Mouse (Mus musculus): ENCODE results near the gene Zdhhc20.
A peak's percentile ranks its signal among the peaks of the same experiment; 100 is the strongest.
"Not testable (repeated sequence)": the region's sequence is repeated elsewhere in the genome, so short reads cannot be mapped to it uniquely, and the experiment has no call there.

Gene Zdhhc20

DNA sequence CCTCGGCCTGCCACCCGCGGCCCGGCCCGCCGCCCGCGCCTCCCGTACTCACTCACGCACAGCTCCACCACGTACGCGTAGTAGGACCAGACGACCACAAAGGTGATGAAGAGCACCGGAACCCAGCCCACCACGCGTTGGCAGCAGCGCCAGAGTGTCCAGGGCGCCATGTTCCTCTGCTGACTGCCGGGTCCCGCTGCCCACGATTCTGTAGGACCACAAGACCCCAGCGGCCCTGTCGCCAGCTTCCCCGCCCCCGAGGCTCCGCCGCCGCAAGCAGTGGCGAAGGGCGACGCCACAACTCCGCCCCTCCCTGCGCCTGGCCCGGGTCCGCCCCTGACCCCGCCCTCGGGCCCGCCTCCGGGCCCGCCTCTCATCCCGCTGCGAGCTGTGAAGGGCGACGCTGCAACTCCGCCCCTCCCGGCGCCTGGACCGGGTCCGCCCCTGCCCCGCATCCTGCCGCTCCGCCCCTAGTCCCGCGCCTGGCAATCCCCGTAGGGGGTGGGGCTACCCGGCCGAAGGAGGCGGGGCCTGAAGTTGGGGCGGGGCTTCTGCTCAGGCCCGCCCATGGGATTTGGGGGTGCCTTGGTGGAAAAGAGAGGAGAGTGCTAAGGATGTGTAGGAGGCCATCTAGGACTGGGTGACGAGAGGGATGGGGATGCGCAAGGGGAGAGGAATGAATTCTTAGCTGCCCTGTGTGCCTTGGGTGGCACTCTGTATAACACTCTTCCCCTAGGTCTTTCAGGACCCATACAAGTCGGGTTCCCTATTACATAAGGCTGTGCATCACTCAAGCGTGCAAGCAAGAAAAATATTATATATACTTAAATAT lies at the start of gene Zdhhc20:
Gene Zdhhc20 (minus strand): TSS at position 266 of the 832 bp plus-strand sequence.
- peak; percentile 95 to 97 for DNase-seq (ENCODE audit: low spot score in 2 of 2)

DNA sequence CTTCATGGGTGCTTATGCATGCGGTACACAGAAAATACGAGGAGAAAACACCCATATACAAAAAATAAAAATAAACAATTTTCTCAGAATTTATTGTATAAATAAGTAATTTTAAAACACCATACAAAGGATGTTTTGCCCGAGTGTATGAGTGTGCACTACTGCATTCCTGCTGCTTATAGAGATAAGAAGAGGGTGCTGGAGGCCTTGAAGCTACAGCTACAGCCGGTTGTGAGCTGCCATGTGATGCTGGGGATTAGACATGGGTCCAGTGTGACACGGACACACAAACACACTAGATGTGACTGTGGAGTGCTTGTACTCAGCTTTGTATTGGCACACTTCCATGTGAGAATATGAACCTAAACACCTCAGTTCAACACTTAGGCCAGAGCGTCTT lies 47.2 kb upstream of the Zdhhc20 start:
- DNase-seq (ENCODE audit: low spot score in 2 of 2) = no peak

DNA sequence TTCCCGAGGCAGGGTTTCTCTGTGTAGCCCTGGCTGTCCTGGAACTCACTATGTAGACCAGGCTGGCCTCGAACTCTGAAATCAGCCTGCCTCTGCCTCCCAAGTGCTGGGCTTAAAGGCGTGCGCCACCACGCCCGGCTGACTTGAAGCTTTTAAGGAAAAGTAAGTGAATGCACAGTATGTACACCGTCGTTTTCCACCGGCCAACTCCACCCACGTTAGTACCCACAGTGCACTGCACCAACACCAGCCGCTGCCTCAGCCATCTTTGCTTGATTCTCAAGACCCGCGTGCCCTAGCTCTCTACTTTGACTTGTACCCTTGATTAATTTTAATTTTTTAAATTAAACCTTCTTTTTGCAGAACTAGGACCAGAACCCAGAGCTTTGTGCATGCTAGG lies 44.6 kb upstream of the Zdhhc20 start:
- DNase-seq (ENCODE audit: low spot score in 2 of 2) = no peak

DNA sequence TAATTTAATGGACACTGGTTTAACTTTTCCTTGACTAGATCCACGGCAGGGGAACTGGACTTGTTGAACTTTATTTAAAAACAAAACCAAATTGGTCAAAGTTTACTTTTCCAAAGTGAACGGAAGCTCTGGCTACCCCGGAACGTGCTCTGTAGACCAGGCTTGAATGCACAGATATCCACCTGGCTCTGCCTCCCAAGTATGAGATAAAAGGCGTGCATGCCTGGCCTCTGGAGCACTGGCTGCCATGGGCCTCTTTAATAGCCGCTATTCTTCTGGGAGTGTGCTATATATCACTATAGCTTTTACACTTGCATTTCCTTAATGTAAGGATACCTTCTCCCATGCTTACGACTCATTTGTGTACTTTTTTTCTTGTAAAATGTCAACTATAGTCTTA lies 43.5 kb upstream of the Zdhhc20 start:
- DNase-seq (ENCODE audit: low spot score in 2 of 2) = no peak

DNA sequence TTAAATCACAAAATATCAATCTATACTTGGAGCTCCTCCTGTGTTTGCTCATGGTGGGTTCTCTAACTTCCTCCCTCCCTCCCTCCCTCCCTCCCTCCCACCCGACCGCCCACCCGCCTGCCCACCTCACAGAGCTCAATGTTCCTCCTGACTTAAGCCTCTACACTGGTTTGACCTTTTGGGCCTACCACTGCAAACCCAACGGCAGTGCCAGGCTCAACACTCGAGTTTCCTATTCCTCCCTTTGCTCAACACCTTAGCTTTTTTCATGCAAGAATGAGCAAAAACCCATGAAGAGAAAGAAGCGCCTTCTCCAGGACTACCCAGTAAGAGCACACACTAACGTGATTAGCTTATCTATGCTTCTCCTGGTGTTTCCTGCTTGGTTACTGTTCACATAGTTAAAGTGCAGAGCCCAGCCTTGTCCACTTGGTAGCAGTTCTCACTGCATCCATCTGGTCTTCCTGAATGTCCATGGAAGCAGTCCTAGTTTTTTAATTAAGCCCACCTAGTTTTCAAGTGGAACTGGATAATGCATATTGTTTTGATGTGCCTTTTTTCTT lies 42.9 kb upstream of the Zdhhc20 start:
- no peak for DNase-seq (ENCODE audit: low spot score in 2 of 2)

DNA sequence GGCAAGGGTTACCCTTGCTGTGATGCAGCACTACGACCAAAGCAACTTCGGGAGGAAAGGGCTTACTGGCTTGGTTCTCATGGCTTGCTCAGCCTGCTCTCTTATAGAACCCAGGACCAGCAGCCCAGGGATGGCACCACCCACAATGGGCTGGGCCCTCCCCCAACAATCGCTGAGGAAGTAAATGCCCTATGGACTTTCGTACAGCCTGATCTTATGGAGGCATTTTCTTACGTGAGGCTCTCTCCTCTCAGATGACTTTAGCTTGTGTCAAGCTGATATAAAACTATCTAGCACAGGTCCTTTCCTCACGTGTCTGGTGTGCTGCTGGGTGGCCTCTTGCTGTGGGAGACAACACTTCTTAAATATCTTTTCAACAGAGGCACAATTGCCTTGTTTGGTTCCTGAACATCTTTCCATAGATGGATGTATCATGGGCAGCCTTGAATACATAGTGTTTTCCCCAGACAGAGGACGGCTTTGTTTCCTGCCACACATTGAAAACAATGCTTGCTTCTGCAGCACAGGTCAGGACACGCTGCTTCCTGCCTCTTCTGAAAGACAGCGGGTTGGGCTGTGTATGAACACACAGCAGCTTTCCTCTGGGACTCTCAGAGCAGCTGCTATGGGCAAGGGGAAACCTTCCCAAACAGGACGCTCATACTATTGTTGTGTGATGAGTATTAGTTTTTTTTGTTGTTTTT lies 31.5 kb upstream of the Zdhhc20 start:
- DNase-seq (ENCODE audit: low spot score in 2 of 2) = no peak

DNA sequence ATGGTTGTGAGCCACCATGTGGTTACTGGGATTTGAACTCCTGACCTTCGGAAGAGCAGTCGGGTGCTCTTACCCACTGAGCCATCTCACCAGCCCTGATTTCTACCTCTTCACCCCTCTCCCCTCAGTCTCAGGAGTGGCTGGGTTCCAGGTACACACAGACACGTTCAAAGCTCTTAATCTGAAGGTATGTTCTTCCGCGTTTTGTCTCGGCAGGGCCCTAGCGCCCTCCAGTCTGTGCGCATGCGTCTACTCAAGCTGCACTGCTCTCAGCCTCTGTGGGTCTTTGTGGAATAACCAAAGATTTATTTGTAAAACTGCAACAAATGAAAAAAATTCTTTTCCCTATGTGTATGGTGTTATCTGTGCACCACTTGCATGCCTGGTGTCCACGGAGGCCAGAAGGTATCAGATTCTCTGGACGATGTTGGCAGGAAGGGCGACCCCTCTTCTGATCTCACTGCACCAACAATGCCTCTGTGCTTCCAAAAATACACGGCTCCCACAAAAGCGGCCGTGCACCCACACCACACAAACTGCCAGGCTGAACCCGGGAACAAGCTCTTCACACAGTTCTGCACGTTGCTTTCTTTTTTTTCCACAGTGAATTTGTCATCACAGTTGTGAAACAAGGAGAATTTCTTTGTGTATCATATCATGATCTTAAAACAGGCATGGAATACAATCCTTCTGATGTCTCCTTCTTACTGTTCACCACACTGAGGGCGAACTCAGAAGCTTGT lies 30.7 kb upstream of the Zdhhc20 start:
- no peak for DNase-seq (ENCODE audit: low spot score in 2 of 2)

DNA sequence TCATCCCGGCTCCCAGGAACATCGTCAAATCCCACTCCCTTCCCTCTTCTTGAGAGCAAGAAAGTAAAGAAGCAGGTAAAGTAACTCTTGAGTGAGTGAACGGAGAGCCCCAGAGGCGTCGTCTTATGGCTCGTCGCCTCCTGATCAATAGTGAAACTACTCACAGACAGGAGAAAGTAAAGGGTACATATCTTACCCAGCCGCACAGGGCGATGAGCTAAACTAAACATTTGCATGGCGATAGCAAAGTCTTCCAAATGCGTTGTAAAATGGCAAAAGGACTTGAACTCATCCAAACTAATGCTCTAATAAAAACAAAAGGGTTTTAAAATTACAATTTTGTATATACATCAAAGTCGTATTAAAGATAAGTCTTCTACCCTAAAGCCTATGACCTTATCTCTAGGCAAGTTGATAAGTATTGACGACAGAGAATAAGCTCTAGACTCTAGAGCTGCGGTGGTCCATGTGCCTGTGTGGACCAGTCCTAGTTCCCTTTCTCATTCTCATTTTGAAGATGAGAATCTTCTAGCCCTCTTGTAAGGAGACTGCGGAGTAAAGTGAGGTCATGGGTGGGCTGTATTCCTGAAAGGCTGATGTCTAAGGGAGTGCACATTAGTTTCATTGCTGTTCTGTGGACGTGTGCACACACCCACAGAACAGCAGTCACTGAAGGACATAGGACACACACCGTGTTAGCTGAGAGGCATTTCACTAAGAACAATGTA lies 29.2 kb upstream of the Zdhhc20 start:
- no peak for DNase-seq (ENCODE audit: low spot score in 2 of 2)

DNA sequence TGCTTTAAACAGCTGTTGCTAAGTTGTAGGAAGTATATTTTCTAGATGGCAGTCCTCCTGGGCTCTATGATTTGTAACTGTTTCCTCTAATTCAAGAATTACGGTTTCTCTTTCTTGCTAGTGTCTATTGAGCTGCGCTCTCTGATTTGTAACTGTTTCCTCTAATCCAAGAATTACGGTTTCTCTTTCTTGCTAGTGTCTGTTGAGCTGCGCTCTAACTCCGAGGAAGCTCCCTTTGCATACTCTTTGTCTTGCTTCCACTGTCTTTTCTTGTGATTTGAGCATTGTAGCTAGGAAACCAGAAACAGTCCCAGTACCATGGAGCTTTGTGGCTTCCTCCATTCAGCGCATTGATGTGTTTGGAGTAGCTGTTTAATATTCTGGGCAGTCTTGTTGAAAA lies 25.3 kb upstream of the Zdhhc20 start:
- DNase-seq (ENCODE audit: low spot score in 2 of 2) = no peak

DNA sequence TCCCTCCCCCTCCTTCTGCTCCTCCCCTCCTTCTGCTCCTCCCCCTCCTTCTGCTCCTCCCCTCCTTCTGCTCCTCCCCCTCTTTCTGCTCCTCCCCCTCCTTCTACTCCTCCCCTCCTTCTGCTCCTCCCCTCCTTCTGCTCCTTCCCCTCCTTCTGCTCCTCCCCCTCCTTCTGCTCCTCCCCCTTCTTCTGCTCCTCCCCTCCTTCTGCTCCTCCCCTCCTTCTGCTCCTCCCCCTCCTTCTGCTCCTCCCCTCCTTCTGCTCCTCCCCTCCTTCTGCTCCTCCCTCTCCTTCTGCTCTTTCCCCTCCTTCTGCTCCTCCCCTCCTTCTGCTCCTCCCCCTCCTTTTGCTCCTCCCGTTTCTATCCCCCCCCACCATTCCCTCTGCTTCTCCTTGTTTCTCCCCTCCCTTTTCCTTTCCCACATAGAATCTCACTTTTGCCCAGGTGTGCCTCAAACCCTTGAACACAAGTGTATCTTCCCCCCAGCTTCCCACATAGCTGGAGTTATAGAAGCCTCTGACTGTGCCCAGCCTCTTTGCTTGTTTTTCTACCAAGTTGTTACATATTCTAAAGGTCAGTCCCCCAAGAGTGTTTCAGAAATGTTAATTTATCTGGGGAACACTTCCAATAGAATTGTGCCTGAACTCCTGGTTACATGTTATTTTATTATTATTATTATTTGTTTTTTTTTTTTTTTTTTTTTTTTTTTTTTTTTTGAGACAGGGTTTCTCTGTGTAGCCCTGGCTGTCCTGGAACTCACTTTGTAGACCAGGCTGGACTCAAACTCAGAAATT lies 22.3 kb upstream of the Zdhhc20 start:
- DNase-seq (ENCODE audit: low spot score in 2 of 2) = not testable (repeated sequence)

DNA sequence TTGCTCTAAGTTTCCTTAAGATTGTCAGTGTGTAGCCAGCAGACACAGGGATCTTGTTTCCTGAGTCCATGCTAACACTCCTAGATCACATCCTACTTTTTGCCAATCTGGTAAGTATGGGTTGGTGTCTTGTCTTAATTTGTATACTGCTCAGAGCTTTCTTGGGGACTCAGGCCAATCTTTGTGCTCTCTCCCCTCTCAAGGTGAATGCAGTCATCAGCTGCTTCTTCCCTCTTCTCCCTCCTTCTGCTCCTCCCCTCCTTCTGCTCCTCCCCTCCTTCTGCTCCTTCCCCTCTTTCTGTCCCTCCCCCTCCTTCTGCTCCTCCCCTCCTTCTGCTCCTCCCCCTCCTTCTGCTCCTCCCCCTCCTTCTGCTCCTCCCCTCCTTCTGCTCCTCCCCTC lies 21.7 kb upstream of the Zdhhc20 start:
- not testable (repeated sequence) for DNase-seq (ENCODE audit: low spot score in 2 of 2)

DNA sequence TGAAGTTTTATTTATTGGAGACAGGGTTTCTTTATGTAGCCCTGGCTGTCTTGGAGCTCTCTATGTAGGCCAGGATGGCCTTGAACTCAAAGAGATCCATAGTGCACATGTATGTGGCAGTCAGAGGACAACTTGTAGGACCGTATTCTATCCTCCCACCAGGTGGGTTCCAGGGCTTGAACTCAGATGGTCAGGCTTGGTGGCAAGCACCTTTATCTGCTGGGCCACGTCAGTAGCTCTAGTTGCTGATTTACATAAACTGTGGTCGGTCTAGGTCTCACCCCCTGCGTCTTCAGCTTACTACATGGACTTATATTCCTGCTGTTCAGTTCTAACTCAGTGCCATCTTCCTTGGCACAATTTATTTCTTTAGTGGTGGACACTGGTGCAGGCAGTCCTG lies 21.2 kb upstream of the Zdhhc20 start:
- DNase-seq (ENCODE audit: low spot score in 2 of 2) = no peak

DNA sequence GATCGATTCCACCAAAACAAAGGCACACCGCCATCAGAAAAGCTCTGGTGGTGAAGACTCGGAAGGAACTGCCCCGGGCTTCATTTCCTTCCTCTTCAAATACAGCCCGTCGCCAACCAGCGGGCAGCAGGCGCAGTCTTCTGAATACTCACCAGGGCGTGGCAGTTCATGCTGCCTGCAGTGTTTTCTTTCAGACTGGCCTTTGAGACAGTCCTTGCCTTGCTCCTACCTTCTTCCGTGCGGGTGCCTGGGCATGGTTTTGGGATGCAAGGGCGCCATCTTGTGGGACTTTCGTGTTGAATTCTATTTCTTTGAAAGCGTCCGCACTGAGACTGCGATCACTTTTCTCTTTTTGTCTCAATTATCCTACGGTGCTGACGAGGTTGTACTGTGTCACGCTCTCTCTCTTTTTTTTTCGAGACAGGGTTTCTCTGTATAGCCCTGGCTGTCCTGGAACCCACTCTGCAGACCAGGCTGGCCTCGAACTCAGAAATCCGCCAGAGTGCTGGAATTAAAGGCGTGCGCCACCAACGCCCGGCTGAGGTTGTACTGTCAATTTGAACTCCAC lies 20.5 kb upstream of the Zdhhc20 start:
- DNase-seq (ENCODE audit: low spot score in 2 of 2) = peak; percentile 84 to 92

DNA sequence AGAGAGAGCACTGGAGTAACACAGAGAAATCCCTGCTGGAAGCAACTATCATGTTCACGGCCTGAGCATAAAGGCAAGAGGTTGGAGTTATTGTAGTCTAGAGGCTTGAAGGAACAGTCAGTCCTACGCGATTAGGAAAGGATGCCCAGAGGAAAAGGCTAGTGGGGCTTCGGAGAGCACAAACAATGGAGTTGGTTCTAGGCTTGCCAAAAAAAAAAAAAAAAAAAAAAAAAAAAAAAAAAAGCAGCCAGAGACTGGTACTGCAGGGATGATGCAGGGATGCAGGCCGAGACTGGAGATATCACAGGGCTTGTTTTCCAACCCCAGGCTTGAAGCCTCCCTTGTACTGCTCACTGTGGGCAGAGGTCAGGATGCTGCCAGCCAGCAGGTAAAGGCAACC lies 19.2 kb upstream of the Zdhhc20 start:
- DNase-seq (ENCODE audit: low spot score in 2 of 2) = no peak

DNA sequence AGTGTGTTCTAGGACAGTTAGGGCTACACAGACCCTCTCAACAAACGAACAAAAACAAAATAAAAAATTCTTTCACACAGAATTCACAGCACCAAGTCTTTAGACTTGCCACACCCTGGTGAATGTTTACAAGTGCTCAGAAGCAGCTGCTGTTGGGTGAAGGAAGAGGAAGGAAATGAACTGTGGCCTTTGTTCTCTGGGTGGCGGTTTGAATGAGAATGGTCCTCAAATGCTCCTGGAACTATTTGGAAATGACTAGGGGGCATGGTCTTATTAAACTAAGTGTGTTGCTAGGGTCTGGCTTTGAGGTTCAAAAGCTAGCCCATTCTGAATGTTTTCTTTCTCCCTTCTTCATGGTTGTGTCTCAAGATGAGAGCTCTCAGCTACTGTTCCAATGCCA lies 18.4 kb upstream of the Zdhhc20 start:
- DNase-seq (ENCODE audit: low spot score in 2 of 2) = peak in 1 of 2 experiments; percentile 29

DNA sequence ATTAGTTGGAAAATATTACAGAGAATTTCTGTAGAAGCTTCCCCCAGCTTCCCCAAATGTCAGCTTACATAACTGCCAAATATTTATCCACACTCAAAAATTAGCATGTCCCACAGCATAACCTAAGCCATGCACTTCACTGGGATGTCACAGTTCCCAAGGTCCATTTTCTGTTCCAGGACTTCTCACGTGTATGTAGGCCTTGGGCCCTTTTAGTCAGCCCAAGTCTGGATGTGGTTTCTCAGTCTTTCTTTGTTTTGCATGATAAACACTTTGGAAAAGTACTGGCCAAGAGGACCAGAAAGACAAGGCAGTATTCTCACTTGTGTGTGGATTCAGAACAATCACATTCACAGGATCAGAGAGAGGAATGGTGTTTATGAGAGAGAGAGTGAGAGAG lies 11.9 kb upstream of the Zdhhc20 start:
- DNase-seq (ENCODE audit: low spot score in 2 of 2) = no peak

DNA sequence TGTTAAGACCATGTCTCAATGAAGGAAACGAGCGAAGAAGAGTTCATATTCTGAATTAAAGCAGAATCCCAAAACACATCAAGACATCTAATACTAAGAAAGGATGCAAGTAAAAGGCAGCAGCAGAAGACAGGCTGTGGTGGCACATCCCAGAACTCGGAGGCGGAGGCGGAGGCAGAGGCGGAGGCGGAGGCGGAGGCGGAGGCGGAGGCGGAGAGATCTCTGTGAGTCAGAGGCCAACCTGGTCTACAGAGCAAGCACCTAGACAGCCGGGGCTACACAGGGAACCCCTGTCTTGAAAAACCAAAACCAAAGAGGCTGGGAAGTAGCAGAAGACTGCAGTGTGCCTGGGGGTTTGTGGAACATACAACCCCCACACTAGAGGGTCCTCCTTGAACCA lies 6.8 kb upstream of the Zdhhc20 start:
- no peak for DNase-seq (ENCODE audit: low spot score in 2 of 2)

DNA sequence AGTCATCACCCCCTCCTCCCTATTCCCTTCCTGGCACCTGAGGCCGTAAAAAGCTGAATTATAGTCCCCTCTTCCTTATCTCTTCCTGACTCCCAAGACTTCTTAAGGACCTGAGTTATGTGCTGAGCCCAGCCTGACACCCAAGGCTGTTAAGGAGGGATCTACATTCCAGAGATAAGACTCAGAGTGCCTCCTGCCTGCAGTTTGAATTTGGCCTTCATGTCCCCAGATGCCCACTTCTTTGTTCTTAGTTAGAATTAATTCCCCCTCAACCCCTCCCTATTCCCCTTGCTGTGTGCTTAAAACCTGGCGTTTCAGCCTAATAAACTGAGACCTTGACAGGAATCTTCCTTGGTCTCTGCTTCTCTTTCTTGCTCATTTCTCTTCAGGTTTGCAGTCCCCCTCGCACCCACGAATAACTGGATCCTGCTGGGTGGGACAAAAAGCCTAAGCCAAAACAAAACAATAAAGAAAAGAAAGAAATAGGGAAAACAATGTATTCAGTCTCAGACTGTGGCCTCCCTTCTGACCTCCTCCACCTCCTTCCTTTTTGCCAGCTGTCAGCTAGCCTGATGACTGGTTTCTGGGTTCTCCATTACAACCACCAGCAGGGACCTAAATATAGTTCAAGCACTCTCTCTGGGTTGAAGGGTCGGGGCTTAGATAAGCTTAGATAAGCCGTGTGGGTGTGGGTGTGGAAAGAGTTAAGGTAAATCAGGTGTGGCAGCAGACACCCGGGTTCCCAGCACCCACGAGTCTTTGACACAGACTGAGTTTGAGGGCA lies 6.2 kb upstream of the Zdhhc20 start:
- DNase-seq (ENCODE audit: low spot score in 2 of 2) = not testable (repeated sequence)

DNA sequence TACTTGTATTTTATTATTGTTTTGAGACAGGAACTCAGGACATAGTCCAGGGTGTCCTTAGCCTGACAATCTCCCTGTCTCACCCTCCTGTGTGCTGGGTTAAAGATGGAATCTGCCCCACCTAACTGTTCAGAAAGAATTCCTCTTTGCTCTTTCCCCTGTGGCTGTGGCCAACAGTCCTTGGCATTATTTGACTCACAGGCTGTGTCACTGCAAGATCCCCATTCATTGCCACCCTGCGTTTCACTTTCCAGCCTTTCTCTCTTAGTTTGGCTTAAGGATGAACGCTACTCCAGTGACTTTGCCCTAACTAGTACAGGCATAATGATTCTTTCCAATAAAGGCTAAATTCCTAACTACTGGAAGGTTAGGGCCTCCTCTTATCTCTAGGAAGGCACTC lies 4.3 kb upstream of the Zdhhc20 start:
- DNase-seq (ENCODE audit: low spot score in 2 of 2) = no peak

DNA sequence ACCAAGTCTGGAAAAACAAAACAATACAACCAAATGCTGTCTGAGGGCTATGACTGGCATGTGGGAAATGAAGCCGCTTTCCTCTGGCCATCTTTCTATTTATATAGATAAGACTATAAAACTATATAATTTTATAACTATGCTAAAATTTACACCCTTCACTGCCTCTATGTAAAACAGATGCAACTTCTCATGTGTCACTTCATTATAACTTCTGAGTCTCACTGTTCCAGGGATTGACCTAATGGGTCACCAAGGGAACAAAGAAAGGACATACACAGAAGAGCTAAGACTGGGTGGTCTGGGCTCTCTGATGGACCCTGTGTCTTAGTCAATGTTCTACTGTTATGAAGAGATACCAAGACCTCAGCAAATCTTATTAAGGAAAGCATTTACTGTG lies 2.9 kb upstream of the Zdhhc20 start:
- DNase-seq (ENCODE audit: low spot score in 2 of 2) = no peak

Data from spleen, postnatal 4 days (tissue).